Mouse (Mus musculus): ENCODE measurements around the gene Olfr613.

- TF ChIP-seq CTCF (conservative IDR thresholded peaks at IDR 0.05; ENCODE audit: low read length) (no peak), POU5F1 (IDR thresholded peaks at IDR 0.05; ENCODE audit: borderline replicate concordance, low read length) (no peak)
Observed at GRCm38 (mm10) chr7:103512022-103512421, 35.9 kb upstream of the Olfr613 start, which contains the start of gene Olfr610.
